Mouse (Mus musculus): Measurements from ENCODE around the gene Micall2. TPM values are rescaled to one million over a fixed set of nuclear protein-coding genes. Genes with fewer than 3 reads are reported as not detected.

The Micall2 gene
- 3.9 and 4.4 TPM in 2 replicates for polyA plus RNA-seq (2015; fragmentation: Nextera tagmentation; extraction: Ambion mirVana)

GRCm38 (mm10) chr5:139735677-139736503 is at the start of gene Micall2:
Gene Micall2, minus strand, starts transcription at chr5:139736336.

GRCm38 (mm10) chr5:139775216-139775926 is 39.2 kb upstream of the Micall2 start, which contains the start of gene Ints1:
Gene Ints1, minus strand, starts transcription at chr5:139775674.

Small RNAs within 50 kb of the gene (microRNA-seq; reads per million reads assigned to microRNA genes)
- 1.8 reads per million for gene Mir7037 (ENCODE audit: borderline replicate concordance, insufficient number of aligned reads)

Other genes with a start within 250 kb of the Micall2 start
- gene Uncx, start 192.8 kb downstream of the Micall2 start, polyA plus RNA-seq (2015; fragmentation: Nextera tagmentation; extraction: Ambion mirVana): 0.30 and 11.3 TPM in 2 replicates
- gene Ints1, start 39.3 kb upstream of the Micall2 start, polyA plus RNA-seq (2015; fragmentation: Nextera tagmentation; extraction: Ambion mirVana): 9.3 and 10.2 TPM in 2 replicates
- gene Mafk, start 55.2 kb upstream of the Micall2 start, polyA plus RNA-seq (2015; fragmentation: Nextera tagmentation; extraction: Ambion mirVana): 13.3 and 23.8 TPM in 2 replicates
- gene Tmem184a, start 83.6 kb upstream of the Micall2 start, polyA plus RNA-seq (2015; fragmentation: Nextera tagmentation; extraction: Ambion mirVana): 0.55 and 1.3 TPM in 2 replicates
- 0.28 TPM in 1 of 2 replicates, not detected in the other for gene Gm26938, start 90.1 kb upstream of the Micall2 start, polyA plus RNA-seq (2015; fragmentation: Nextera tagmentation; extraction: Ambion mirVana)
- 46.2 and 49.2 TPM in 2 replicates for gene Psmg3, start 90.5 kb upstream of the Micall2 start, polyA plus RNA-seq (2015; fragmentation: Nextera tagmentation; extraction: Ambion mirVana)
- 4.4 and 5.6 TPM in 2 replicates for gene Elfn1, start 171.6 kb upstream of the Micall2 start, polyA plus RNA-seq (2015; fragmentation: Nextera tagmentation; extraction: Ambion mirVana)

Measured in adrenal gland, postnatal 0 days (tissue).